Comparison of ENCODE assay signal across 16 mouse cellular contexts in the genomic region with DNA sequence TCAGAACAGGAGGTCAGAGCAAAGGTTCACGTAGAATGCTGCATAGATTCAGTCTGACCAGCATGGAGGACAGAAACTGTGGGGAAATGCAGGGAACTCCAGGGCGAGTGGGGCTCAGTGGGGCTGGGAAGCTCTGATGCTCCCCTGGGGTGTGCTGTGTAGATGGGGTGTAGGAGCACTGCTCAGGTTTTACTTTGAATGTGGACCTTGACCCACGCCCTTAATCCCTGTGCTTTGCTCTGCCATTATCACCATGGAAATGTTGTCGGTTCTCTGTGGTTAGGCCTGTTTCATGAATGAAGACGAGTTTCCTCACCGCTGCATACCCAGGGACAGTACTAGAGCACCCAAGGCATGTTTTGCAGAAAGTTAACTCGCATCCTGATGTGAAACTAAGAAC.
"Had no signal": no experiment of that assay in that cellular context is flagged by ENCODE, and none has a peak within 500 bp of the region (broad histone marks: within the 10 kb centered on the region; RNA-seq: fewer than 3 reads in every experiment).

No protein-coding gene starts in this region.

- H3K4me2 ChIP-seq: neural tube, embryonic 13.5 days; neural tube, embryonic 15.5 days; stomach, embryonic 15.5 days had no signal

- DNase-seq: retina, postnatal 1 day; right cerebral cortex, adult 18-20 months; right cerebral cortex, postnatal 14 days; right cerebral cortex, postnatal 25 days; right cerebral cortex, postnatal 4 days; spleen, adult 18-20 months; thymus, adult 18-20 months; thymus, adult 2 months; thymus, postnatal 14 days; thymus, postnatal 25 days; thymus, postnatal 36 days; thymus, postnatal 4 days had no signal

- H3K9me3 ChIP-seq: neural tube, embryonic 13.5 days; neural tube, embryonic 15.5 days; stomach, embryonic 15.5 days had no signal

- H3K4me1 ChIP-seq: stomach, embryonic 15.5 days had no signal

- H3K27me3 ChIP-seq: neural tube, embryonic 13.5 days; neural tube, embryonic 15.5 days; stomach, embryonic 15.5 days had no signal

- H3K9ac ChIP-seq: neural tube, embryonic 13.5 days; neural tube, embryonic 15.5 days; stomach, embryonic 15.5 days had no signal

- H3K4me3 ChIP-seq: neural tube, embryonic 13.5 days; neural tube, embryonic 15.5 days; stomach, embryonic 15.5 days had no signal

- H3K27ac ChIP-seq: neural tube, embryonic 13.5 days; neural tube, embryonic 15.5 days; stomach, embryonic 15.5 days; stomach, postnatal 0 days had no signal
